Mouse (Mus musculus) spleen, adult 2 months (tissue): ENCODE measurements at regions not wholly inside any gene's neighbourhood (a gene's known extent, or its start where the extent isn't known, plus 50 kb on each side); places are given as distances from the start of the nearest gene placed in this dataset.

ENCODE experiments used
- DNase-seq, 2 experiments: peaks; one replicate each; pipeline versions ENCODE4 v3.0.0 to v3.0.0-alpha.2; 2012 to 2021; ENCODE audit warnings: low spot score in 2 of 2, low read depth in 1 of 2
- H3K27ac ChIP-seq: fragments of 200-500 bp; 2 replicates; pipeline ENCODE4 v1.5.1; 2012; ENCODE audit warnings: low read length, inconsistent platforms; ENCODE audit not compliant: insufficient read depth
- H3K27me3 ChIP-seq: fragments of 200-500 bp; 2 replicates; pipeline ENCODE4 v1.6.1; 2012; ENCODE audit warnings: mild to moderate bottlenecking, moderate library complexity, low read length, inconsistent platforms; ENCODE audit not compliant: control insufficient read depth, insufficient read depth
- H3K36me3 ChIP-seq: fragments of 200-500 bp; 2 replicates; pipeline ENCODE4 v1.6.1; 2012; ENCODE audit warnings: mild to moderate bottlenecking, low read length, inconsistent platforms; ENCODE audit not compliant: control insufficient read depth, insufficient read depth
- H3K4me1 ChIP-seq: fragments of 200-500 bp; 2 replicates; pipeline ENCODE4 v1.6.1; 2011; ENCODE audit warnings: inconsistent platforms; ENCODE audit not compliant: control insufficient read depth, insufficient read depth, insufficient read length
- H3K4me3 ChIP-seq: fragments of 200-500 bp; 2 replicates; pipeline ENCODE4 v1.5.1; 2011; ENCODE audit warnings: mild to moderate bottlenecking, inconsistent platforms; ENCODE audit not compliant: insufficient read depth, insufficient read length; ENCODE audit errors: extremely low read depth
- CTCF ChIP-seq: fragments of 200-500 bp; IDR thresholded peaks from 2 replicates; pipeline ENCODE4 v1.5.1; 2011; ENCODE audit warnings: mild to moderate bottlenecking, inconsistent platforms; ENCODE audit not compliant: insufficient read depth, insufficient read length, insufficient replicate concordance; ENCODE audit errors: extremely low read depth
- POLR2A ChIP-seq: fragments of 200-500 bp; IDR thresholded peaks from 2 replicates; pipeline ENCODE4 v1.6.1; 2011; ENCODE audit warnings: low read depth, low read length, inconsistent platforms
- WGBS: fragments of 180-500 bp; shearing (Covaris S2); methylation state at CpG from one replicate; pipeline ENCODE4 v1.1.7; 2018; 5-methylcytosine and 5-hydroxymethylcytosine counted together

GRCm38 (mm10) chr6:31129987-31130386 lies 171.1 kb upstream of the Klf14 start:
- Histone ChIP-seq H3K27me3 (no peaks in the 10 kb centered on the region), H3K36me3 (no peaks in the 10 kb centered on the region), H3K4me3 (no peak overlapping the region), H3K4me1 (peaks cover 7% of the 10 kb centered on the region; the same call in 1 of the 2 replicates), H3K27ac (no peak overlapping the region)
- DNase-seq = no peak
- TF ChIP-seq POLR2A (no peak), CTCF (no peak)
- WGBS = 80% methylated on average over 7 of the region's 7 CpGs

- H3K4me1 ChIP-seq = peaks cover 7% of the 10 kb centered on the region; the same call in 1 of the 2 replicates
- H3K4me3 ChIP-seq = no peak overlapping the region
- WGBS = 84% methylated on average over 1 of the region's 1 CpGs
- no peaks in the 10 kb centered on the region for H3K27me3 ChIP-seq
- no peak overlapping the region for H3K27ac ChIP-seq
- TF ChIP-seq CTCF = no peak
- no peak for TF ChIP-seq POLR2A
- H3K36me3 ChIP-seq = no peaks in the 10 kb centered on the region
- no peak for DNase-seq
Measured at GRCm38 (mm10) chr6:31130522-31130921, 171.6 kb upstream of the Klf14 start.

GRCm38 (mm10) chr6:31131716-31132115 lies 172.8 kb upstream of the Klf14 start:
- WGBS = 92% methylated on average over 9 of the region's 9 CpGs
- TF ChIP-seq CTCF (no peak), POLR2A (no peak)
- DNase-seq = no peak
- H3K36me3 ChIP-seq = no peaks in the 10 kb centered on the region; the same call in 1 of the 2 replicates
- H3K27me3 ChIP-seq = no peaks in the 10 kb centered on the region
- peaks cover 7% of the 10 kb centered on the region; the same call in 1 of the 2 replicates for H3K4me1 ChIP-seq
- H3K27ac ChIP-seq = no peak overlapping the region
- H3K4me3 ChIP-seq = no peak overlapping the region

GRCm38 (mm10) chr6:31132396-31133190 lies 173.7 kb upstream of the Klf14 start:
- 64% methylated on average over 8 of the region's 8 CpGs for WGBS
- H3K4me1 ChIP-seq = peaks cover 3% of the 10 kb centered on the region; the same call in 1 of the 2 replicates
- no peak for DNase-seq

GRCm38 (mm10) chr6:31133896-31134735 lies 175.2 kb upstream of the Klf14 start:
- H3K36me3 ChIP-seq = peaks cover 10% of the 10 kb centered on the region
- TF ChIP-seq POLR2A = no peak
- TF ChIP-seq CTCF = no peak
- WGBS = 80% methylated on average over 11 of the region's 11 CpGs
- no peak overlapping the region for H3K27ac ChIP-seq
- DNase-seq = no peak
- H3K27me3 ChIP-seq = no peaks in the 10 kb centered on the region
- no peak overlapping the region for H3K4me3 ChIP-seq
- peaks cover 3% of the 10 kb centered on the region; the same call in 1 of the 2 replicates for H3K4me1 ChIP-seq

More at GRCm38 (mm10) chr6:31132396-31133190, 173.7 kb upstream of the Klf14 start:
- Histone ChIP-seq H3K27ac (no peak overlapping the region), H3K27me3 (no peaks in the 10 kb centered on the region), H3K36me3 (no peaks in the 10 kb centered on the region; the same call in 1 of the 2 replicates), H3K4me3 (no peak overlapping the region)
- TF ChIP-seq POLR2A = no peak
- TF ChIP-seq CTCF = no peak

GRCm38 (mm10) chr6:31134736-31135077 lies 175.8 kb upstream of the Klf14 start:
- WGBS = 89% methylated on average over 8 of the region's 8 CpGs
- no peak overlapping the region for H3K27ac ChIP-seq

More at GRCm38 (mm10) chr6:31134736-31135077, 175.8 kb upstream of the Klf14 start:
- Histone ChIP-seq H3K36me3 (peaks cover 12% of the 10 kb centered on the region), H3K4me3 (no peak overlapping the region), H3K27me3 (no peaks in the 10 kb centered on the region), H3K4me1 (peaks cover 3% of the 10 kb centered on the region; the same call in 1 of the 2 replicates)
- DNase-seq = no peak
- TF ChIP-seq POLR2A (no peak), CTCF (no peak)
